Mouse (Mus musculus): ENCODE data around the gene Syt11. TPM values are rescaled to one million over a fixed set of nuclear protein-coding genes. Genes with fewer than 3 reads are reported as not detected.

Gene Syt11
- total and polyA plus RNA-seq, 2 experiments from 2014 or later, result 150 to 243 TPM

DNA sequence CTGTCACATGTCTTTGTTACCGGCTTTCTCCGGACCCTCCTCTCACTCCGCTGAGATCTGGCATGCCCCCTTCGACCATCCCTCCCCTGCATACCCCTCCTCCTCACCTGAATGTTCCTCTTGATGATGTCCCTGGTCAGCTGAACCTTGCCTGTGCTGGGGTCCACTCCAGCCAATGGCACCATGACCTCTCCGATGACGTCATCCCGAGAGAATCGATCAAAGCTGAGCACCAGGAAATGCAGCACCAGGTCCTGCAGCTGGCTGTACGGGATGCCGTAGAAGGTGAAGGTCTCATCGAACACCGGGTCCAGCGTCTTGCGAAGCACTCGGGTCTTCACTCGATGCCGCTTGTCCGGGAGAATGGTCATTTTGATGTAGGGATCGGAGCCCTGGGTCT is 13.3 kb downstream of the Syt11 start:
- Histone ChIP-seq H3K27ac (ENCODE audit: low read depth, low read length) (no peak overlapping the region), H3K27me3 (ENCODE audit: insufficient read depth, low read length) (no peaks in the 10 kb centered on the region), H3K9me3 (ENCODE audit: low read length) (no peaks in the 10 kb centered on the region), H3K4me1 (ENCODE audit: insufficient read depth, low read length) (peaks cover 5% of the 10 kb centered on the region; the same call in 1 of the 2 replicates), H3K9ac (replicated peaks; ENCODE audit: low read length, poor library complexity, severe bottlenecking) (no peak overlapping the region), H3K4me3 (ENCODE audit: low read depth, low read length) (no peak overlapping the region), H3K4me2 (ENCODE audit: low read depth, low read length, poor library complexity, severe bottlenecking) (no peak overlapping the region), H3K36me3 (ENCODE audit: insufficient read depth, low read length) (peaks cover 42% of the 10 kb centered on the region)
- ATAC-seq (ENCODE audit: low FRiP score) (no peak), DNase-seq (ENCODE audit: low spot score) (no peak)
- no peak for TF ChIP-seq CTCF (IDR thresholded peaks at IDR 0.05)
- WGBS, result 96% methylated on average over 19 of the region's 19 CpGs

DNA sequence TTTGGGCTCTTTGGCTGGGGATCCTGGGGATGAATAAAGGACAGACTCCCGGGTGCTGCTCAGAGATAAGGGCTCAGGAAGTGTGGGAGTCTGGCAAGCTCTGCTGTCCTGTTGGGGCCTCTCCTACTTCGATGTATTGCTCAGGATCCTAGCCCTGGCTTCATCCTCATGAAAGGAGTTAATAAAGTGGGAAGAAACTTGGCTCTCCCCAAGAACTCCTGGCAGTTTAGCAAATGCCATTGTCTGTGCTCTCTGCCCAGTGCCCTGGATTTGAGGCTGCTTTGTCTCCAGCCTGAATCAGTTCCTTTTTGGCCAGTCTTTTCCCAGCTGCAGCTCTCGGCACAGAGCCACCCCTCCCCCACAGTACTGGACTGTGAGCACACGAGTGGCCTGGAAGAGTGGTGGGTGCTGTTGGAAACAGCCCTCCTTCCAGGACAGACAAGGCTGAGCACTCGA is 16.9 kb downstream of the Syt11 start:
- TF ChIP-seq CTCF (IDR thresholded peaks at IDR 0.05), result no peak
- Histone ChIP-seq H3K27me3 (ENCODE audit: insufficient read depth, low read length) (no peaks in the 10 kb centered on the region), H3K4me3 (ENCODE audit: low read depth, low read length) (no peak overlapping the region), H3K4me1 (ENCODE audit: insufficient read depth, low read length) (peaks cover 5% of the 10 kb centered on the region; the same call in 1 of the 2 replicates), H3K9ac (replicated peaks; ENCODE audit: low read length, poor library complexity, severe bottlenecking) (peak overlapping the region; percentile 13; the same call in 1 of the 2 replicates), H3K27ac (ENCODE audit: low read depth, low read length) (peak overlapping the region; percentile 57), H3K36me3 (ENCODE audit: insufficient read depth, low read length) (peaks cover 51% of the 10 kb centered on the region), H3K4me2 (ENCODE audit: low read depth, low read length, poor library complexity, severe bottlenecking) (no peak overlapping the region), H3K9me3 (ENCODE audit: low read length) (no peaks in the 10 kb centered on the region)
- DNase-seq (ENCODE audit: low spot score) (peak; percentile 93), ATAC-seq (ENCODE audit: low FRiP score) (peak; percentile 90)
- WGBS, result 5% methylated on average over 5 of the region's 5 CpGs

DNA sequence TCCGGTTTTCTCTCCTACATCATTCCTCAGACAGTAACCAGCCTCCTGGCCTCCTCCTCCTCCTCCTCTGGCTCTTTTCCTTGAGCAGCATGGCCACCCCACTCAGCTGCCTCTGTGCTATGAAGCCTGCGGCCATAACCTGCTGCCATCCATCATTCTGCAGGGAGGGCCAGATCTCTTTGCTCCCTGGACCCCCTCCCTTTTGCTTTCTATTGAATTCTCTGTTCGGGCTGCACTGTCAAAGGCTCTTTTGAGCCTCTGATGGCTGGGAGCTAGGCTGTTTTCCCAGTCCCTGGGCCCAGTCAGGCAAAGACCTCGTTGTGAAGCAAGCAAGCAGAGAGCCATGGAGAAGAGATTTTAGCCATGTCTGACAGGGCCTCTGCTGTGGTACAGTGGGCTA is 18.7 kb downstream of the Syt11 start:
- no peak for TF ChIP-seq CTCF (IDR thresholded peaks at IDR 0.05)
- Histone ChIP-seq H3K4me1 (ENCODE audit: insufficient read depth, low read length) (peaks cover 5% of the 10 kb centered on the region; the same call in 1 of the 2 replicates), H3K4me2 (ENCODE audit: low read depth, low read length, poor library complexity, severe bottlenecking) (no peak overlapping the region), H3K9me3 (ENCODE audit: low read length) (no peaks in the 10 kb centered on the region), H3K4me3 (ENCODE audit: low read depth, low read length) (no peak overlapping the region), H3K27ac (ENCODE audit: low read depth, low read length) (peak overlapping the region; percentile 63), H3K27me3 (ENCODE audit: insufficient read depth, low read length) (no peaks in the 10 kb centered on the region), H3K36me3 (ENCODE audit: insufficient read depth, low read length) (peaks cover 49% of the 10 kb centered on the region), H3K9ac (replicated peaks; ENCODE audit: low read length, poor library complexity, severe bottlenecking) (no peak overlapping the region)
- ATAC-seq (ENCODE audit: low FRiP score) (peak; percentile 28; the same call in 1 of the 2 replicates), DNase-seq (ENCODE audit: low spot score) (peak; percentile 65)
- 29% methylated on average over 4 of the region's 4 CpGs for WGBS

DNA sequence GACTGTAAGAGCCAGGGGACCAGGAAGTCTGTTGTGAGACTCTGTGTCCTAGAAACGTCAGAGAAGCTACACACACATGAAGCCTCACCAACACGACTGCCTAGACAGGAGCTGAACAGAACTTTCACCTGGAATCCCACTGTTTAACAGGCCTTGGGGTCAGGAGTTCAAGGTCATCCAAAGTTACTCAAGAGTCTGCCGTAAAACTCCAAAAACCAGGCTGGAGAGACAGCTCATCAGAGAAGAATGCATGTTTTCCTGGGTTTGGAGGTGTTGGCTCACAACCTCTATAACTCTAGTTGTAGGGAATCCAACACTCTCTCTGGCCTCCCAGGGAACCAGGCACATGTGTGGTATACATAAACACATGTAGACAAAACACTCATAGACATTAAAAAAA is 19.4 kb downstream of the Syt11 start:
- no peaks in the 10 kb centered on the region for H3K9me3 ChIP-seq (ENCODE audit: low read length)
- no peak overlapping the region for H3K4me3 ChIP-seq (ENCODE audit: low read depth, low read length)
- no peaks in the 10 kb centered on the region for H3K27me3 ChIP-seq (ENCODE audit: insufficient read depth, low read length)
- 72% methylated on average over 3 of the region's 3 CpGs for WGBS
- DNase-seq (ENCODE audit: low spot score) (no peak), ATAC-seq (ENCODE audit: low FRiP score) (no peak)
- peaks cover 50% of the 10 kb centered on the region for H3K36me3 ChIP-seq (ENCODE audit: insufficient read depth, low read length)
- peak overlapping the region; percentile 63; the same call in 1 of the 2 replicates for H3K27ac ChIP-seq (ENCODE audit: low read depth, low read length)
- no peak overlapping the region for H3K9ac ChIP-seq (replicated peaks; ENCODE audit: low read length, poor library complexity, severe bottlenecking)
- peaks cover 5% of the 10 kb centered on the region; the same call in 1 of the 2 replicates for H3K4me1 ChIP-seq (ENCODE audit: insufficient read depth, low read length)
- TF ChIP-seq CTCF (IDR thresholded peaks at IDR 0.05), result no peak
- H3K4me2 ChIP-seq (ENCODE audit: low read depth, low read length, poor library complexity, severe bottlenecking), result no peak overlapping the region

DNA sequence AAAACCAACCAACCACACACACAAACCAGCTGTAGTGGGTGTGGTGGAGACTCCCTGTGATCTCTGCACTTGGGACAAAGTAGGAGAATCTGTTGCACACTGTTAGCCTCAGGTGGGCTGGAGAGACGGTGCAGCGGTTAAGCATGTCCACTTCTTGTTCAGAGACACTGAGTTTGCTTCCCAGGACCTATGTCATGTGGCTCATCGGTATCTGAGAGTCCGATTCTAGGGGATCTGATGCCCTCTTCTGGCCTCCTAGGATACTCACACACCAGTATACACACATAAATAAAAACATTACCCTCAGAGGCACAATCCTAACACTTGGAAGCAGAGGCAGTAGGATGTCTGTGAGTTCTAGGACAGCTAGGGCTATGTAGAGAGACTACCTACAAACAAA is 20.7 kb downstream of the Syt11 start:
- ATAC-seq (ENCODE audit: low FRiP score) (no peak), DNase-seq (ENCODE audit: low spot score) (peak; percentile 28)
- Histone ChIP-seq H3K36me3 (ENCODE audit: insufficient read depth, low read length) (peaks cover 49% of the 10 kb centered on the region), H3K4me3 (ENCODE audit: low read depth, low read length) (no peak overlapping the region), H3K27ac (ENCODE audit: low read depth, low read length) (no peak overlapping the region), H3K4me2 (ENCODE audit: low read depth, low read length, poor library complexity, severe bottlenecking) (no peak overlapping the region), H3K9ac (replicated peaks; ENCODE audit: low read length, poor library complexity, severe bottlenecking) (no peak overlapping the region), H3K27me3 (ENCODE audit: insufficient read depth, low read length) (no peaks in the 10 kb centered on the region), H3K9me3 (ENCODE audit: low read length) (no peaks in the 10 kb centered on the region), H3K4me1 (ENCODE audit: insufficient read depth, low read length) (peaks cover 5% of the 10 kb centered on the region; the same call in 1 of the 2 replicates)
- WGBS, result 68% methylated on average over 4 of the region's 4 CpGs
- TF ChIP-seq CTCF (IDR thresholded peaks at IDR 0.05), result peak; percentile 47

GRCm38 (mm10) chr3:88746871-88747231 is 28.1 kb downstream of the Syt11 start:
- TF ChIP-seq CTCF (IDR thresholded peaks at IDR 0.05), result no peak
- H3K9me3 ChIP-seq (ENCODE audit: low read length), result no peaks in the 10 kb centered on the region
- ATAC-seq (ENCODE audit: low FRiP score), result no peak

More at GRCm38 (mm10) chr3:88746871-88747231, 28.1 kb downstream of the Syt11 start:
- H3K4me2 ChIP-seq (ENCODE audit: low read depth, low read length, poor library complexity, severe bottlenecking), result no peak overlapping the region
- no peaks in the 10 kb centered on the region for H3K27me3 ChIP-seq (ENCODE audit: insufficient read depth, low read length)
- no peaks in the 10 kb centered on the region for H3K4me1 ChIP-seq (ENCODE audit: insufficient read depth, low read length)
- no peak for DNase-seq (ENCODE audit: low spot score)
- 83% methylated on average over 4 of the region's 4 CpGs for WGBS
- no peak overlapping the region for H3K9ac ChIP-seq (replicated peaks; ENCODE audit: low read length, poor library complexity, severe bottlenecking)
- H3K36me3 ChIP-seq (ENCODE audit: insufficient read depth, low read length), result peaks cover 54% of the 10 kb centered on the region
- no peak overlapping the region for H3K27ac ChIP-seq (ENCODE audit: low read depth, low read length)
- no peak overlapping the region for H3K4me3 ChIP-seq (ENCODE audit: low read depth, low read length)
